Mouse (Mus musculus) monocyte, adult 2 months (primary cell): Measurements from ENCODE around the gene Syt2.

Experiments
- DNase-seq, 2 experiments: peaks; one replicate each; pipeline ENCODE4 v3.0.0; 2022; ENCODE audit warnings: low spot score in 2 of 2, low read depth in 1 of 2

Syt2 gene

GRCm38 (mm10) chr1:134703232-134703631 lies 56.8 kb downstream of the Syt2 start:
- no peak for DNase-seq

- DNase-seq = no peak
Observed at GRCm38 (mm10) chr1:134704396-134705306, 58.2 kb downstream of the Syt2 start.

GRCm38 (mm10) chr1:134706549-134706948 lies 60.1 kb downstream of the Syt2 start:
- DNase-seq = no peak

- DNase-seq = no peak
Observed at GRCm38 (mm10) chr1:134707516-134707915, 61.0 kb downstream of the Syt2 start.

- DNase-seq = no peak
Observed at GRCm38 (mm10) chr1:134708274-134708673, 61.8 kb downstream of the Syt2 start.

GRCm38 (mm10) chr1:134708801-134709385 lies 62.4 kb downstream of the Syt2 start:
- no peak for DNase-seq

GRCm38 (mm10) chr1:134709411-134710306 lies 63.2 kb downstream of the Syt2 start:
- DNase-seq = no peak

GRCm38 (mm10) chr1:134711061-134711460 lies 64.6 kb downstream of the Syt2 start:
- no peak for DNase-seq

- DNase-seq = no peak
Observed at GRCm38 (mm10) chr1:134711653-134712052, 65.2 kb downstream of the Syt2 start.

GRCm38 (mm10) chr1:134712781-134713299 lies 66.4 kb downstream of the Syt2 start:
- no peak for DNase-seq

- no peak for DNase-seq
Observed at GRCm38 (mm10) chr1:134713421-134713969, 67.0 kb downstream of the Syt2 start.

- no peak for DNase-seq
Observed at GRCm38 (mm10) chr1:134714166-134714565, 67.7 kb downstream of the Syt2 start.

GRCm38 (mm10) chr1:134715092-134715491 lies 68.6 kb downstream of the Syt2 start:
- DNase-seq = no peak

- DNase-seq = peak in 1 of 2 experiments; percentile 20
Observed at GRCm38 (mm10) chr1:134719718-134720304, 73.3 kb downstream of the Syt2 start.

- no peak for DNase-seq
Observed at GRCm38 (mm10) chr1:134721486-134721885, 75.0 kb downstream of the Syt2 start.

GRCm38 (mm10) chr1:134722891-134723290 lies 76.4 kb downstream of the Syt2 start:
- DNase-seq = no peak

GRCm38 (mm10) chr1:134725276-134725675 lies 78.8 kb downstream of the Syt2 start:
- DNase-seq = no peak

- no peak for DNase-seq
Observed at GRCm38 (mm10) chr1:134726480-134726879, 80.0 kb downstream of the Syt2 start.

- DNase-seq = no peak
Observed at GRCm38 (mm10) chr1:134727256-134727655, 80.8 kb downstream of the Syt2 start.

GRCm38 (mm10) chr1:134733659-134734058 lies 87.2 kb downstream of the Syt2 start:
- no peak for DNase-seq

- no peak for DNase-seq
Observed at GRCm38 (mm10) chr1:134737463-134737862, 91.0 kb downstream of the Syt2 start.
